ENCODE assay signal across 31 mouse cellular contexts in genomic region chr11:9624753-9625152, GRCm38 (mm10).
"Had no signal": no experiment of that assay in that cellular context is flagged by ENCODE, and none has a peak within 500 bp of the region (broad histone marks: within the 10 kb centered on the region; RNA-seq: fewer than 3 reads in every experiment).

No protein-coding gene starts in this region.

- H3K4me3 ChIP-seq: left cerebral cortex, adult 2 months; limb, embryonic 10.5 days; limb, embryonic 12.5 days; limb, embryonic 13.5 days; limb, embryonic 15.5 days; liver, embryonic 12.5 days; liver, embryonic 13.5 days; liver, embryonic 15.5 days; lung, embryonic 15.5 days; megakaryocyte, embryonic 14.5 days; midbrain, embryonic 10.5 days; midbrain, embryonic 12.5 days; midbrain, embryonic 13.5 days; midbrain, embryonic 15.5 days; myocyte had no signal

- H3K27ac ChIP-seq: left cerebral cortex, adult 2 months; limb, embryonic 10.5 days; limb, embryonic 12.5 days; limb, embryonic 13.5 days; limb, embryonic 15.5 days; liver, embryonic 12.5 days; liver, embryonic 13.5 days; liver, embryonic 14.5 days; liver, embryonic 15.5 days; lung, embryonic 15.5 days; macrophage; midbrain, embryonic 10.5 days; midbrain, embryonic 12.5 days; midbrain, embryonic 13.5 days; midbrain, embryonic 15.5 days had no signal

- ATAC-seq: liver, embryonic 12.5 days; liver, postnatal 0 days; lung, postnatal 0 days; midbrain, embryonic 13.5 days; midbrain, embryonic 15.5 days; midbrain, embryonic 16.5 days had no signal

- H3K4me2 ChIP-seq: limb, embryonic 12.5 days; limb, embryonic 13.5 days; limb, embryonic 15.5 days; liver, embryonic 11.5 days; liver, embryonic 12.5 days; liver, embryonic 13.5 days; liver, embryonic 15.5 days; lung, embryonic 14.5 days; lung, embryonic 15.5 days; midbrain, embryonic 11.5 days; midbrain, embryonic 12.5 days; midbrain, embryonic 13.5 days; midbrain, embryonic 15.5 days had no signal

- H3K4me1 ChIP-seq: limb, embryonic 10.5 days; limb, embryonic 12.5 days; limb, embryonic 13.5 days; limb, embryonic 15.5 days; liver, embryonic 12.5 days; liver, embryonic 13.5 days; liver, embryonic 15.5 days; lung, embryonic 15.5 days; megakaryocyte, embryonic 14.5 days; midbrain, embryonic 10.5 days; midbrain, embryonic 12.5 days; midbrain, embryonic 13.5 days; midbrain, embryonic 15.5 days had no signal

- DNase-seq: left cerebral cortex, postnatal 4 days; liver; liver, embryonic 13.5 days; liver, postnatal 0 days; lung, adult 18-20 months; lung, adult 2 months; lung, embryonic 14.5 days; lung, postnatal 10 days; lung, postnatal 14 days; lung, postnatal 36 days; lung, postnatal 4 days had no signal

- H3K9ac ChIP-seq: limb, embryonic 12.5 days; limb, embryonic 13.5 days; limb, embryonic 15.5 days; liver, embryonic 12.5 days; liver, embryonic 13.5 days; liver, embryonic 14.5 days; liver, embryonic 15.5 days; liver, postnatal 0 days; lung, embryonic 14.5 days; lung, embryonic 15.5 days; midbrain, embryonic 12.5 days; midbrain, embryonic 13.5 days; midbrain, embryonic 15.5 days had no signal

- H3K27me3 ChIP-seq: limb, embryonic 12.5 days; limb, embryonic 13.5 days; limb, embryonic 15.5 days; liver, embryonic 12.5 days; liver, embryonic 13.5 days; liver, embryonic 15.5 days; lung, embryonic 15.5 days; megakaryocyte, embryonic 14.5 days; midbrain, embryonic 12.5 days; midbrain, embryonic 13.5 days; midbrain, embryonic 15.5 days had no signal

- H3K9me3 ChIP-seq: limb, embryonic 10.5 days; limb, embryonic 12.5 days; limb, embryonic 13.5 days; limb, embryonic 15.5 days; liver, embryonic 12.5 days; liver, embryonic 13.5 days; liver, embryonic 15.5 days; lung, embryonic 15.5 days; megakaryocyte, embryonic 14.5 days; midbrain, embryonic 10.5 days; midbrain, embryonic 12.5 days; midbrain, embryonic 13.5 days; midbrain, embryonic 15.5 days had no signal

- H3K36me3 ChIP-seq: limb, embryonic 10.5 days; limb, embryonic 12.5 days; limb, embryonic 13.5 days; limb, embryonic 15.5 days; liver, embryonic 12.5 days; liver, embryonic 13.5 days; liver, embryonic 15.5 days; lung, embryonic 15.5 days; midbrain, embryonic 10.5 days; midbrain, embryonic 12.5 days; midbrain, embryonic 13.5 days; midbrain, embryonic 15.5 days had no signal
